31 mouse cellular contexts compared by ENCODE assay signal in the genomic region with DNA sequence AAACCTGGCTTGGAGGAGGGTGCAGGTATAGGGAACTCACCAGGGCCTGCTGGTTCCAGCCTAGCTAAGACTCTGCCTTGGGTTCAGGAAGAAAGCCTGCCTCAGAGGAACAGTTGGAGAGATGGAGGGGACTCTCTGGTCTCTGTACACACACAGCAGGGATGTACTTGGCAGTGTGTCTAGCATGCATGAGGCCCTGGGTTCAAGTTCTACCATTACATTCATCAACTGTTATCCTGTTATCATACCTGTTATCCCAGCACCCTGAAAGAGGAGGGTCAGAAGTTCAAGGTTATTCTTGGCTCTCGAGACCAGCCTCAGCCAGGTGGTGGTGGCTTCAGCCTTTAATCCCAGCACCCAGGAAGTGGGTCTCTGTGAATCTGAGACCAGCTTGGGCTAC.
"Had no signal": no experiment of that assay in that cellular context is flagged by ENCODE, and none has a peak within 500 bp of the region (broad histone marks: within the 10 kb centered on the region; RNA-seq: fewer than 3 reads in every experiment).

No protein-coding gene starts in this region.

- H3K4me1 ChIP-seq: limb, embryonic 13.5 days; limb, embryonic 15.5 days; lung, embryonic 15.5 days; midbrain, embryonic 12.5 days; midbrain, embryonic 13.5 days; midbrain, embryonic 15.5 days had no signal

- H3K9me3 ChIP-seq: limb, embryonic 10.5 days; limb, embryonic 12.5 days; limb, embryonic 13.5 days; limb, embryonic 15.5 days; liver, embryonic 12.5 days; liver, embryonic 13.5 days; liver, embryonic 15.5 days; lung, embryonic 15.5 days; megakaryocyte, embryonic 14.5 days; midbrain, embryonic 10.5 days; midbrain, embryonic 12.5 days; midbrain, embryonic 13.5 days; midbrain, embryonic 15.5 days; neural tube, embryonic 12.5 days had no signal

- H3K27me3 ChIP-seq: limb, embryonic 12.5 days; limb, embryonic 13.5 days; limb, embryonic 15.5 days; liver, embryonic 12.5 days; liver, embryonic 13.5 days; liver, embryonic 15.5 days; lung, embryonic 15.5 days; megakaryocyte, embryonic 14.5 days; midbrain, embryonic 12.5 days; midbrain, embryonic 13.5 days; midbrain, embryonic 15.5 days; neural tube, embryonic 12.5 days had no signal

- H3K4me3 ChIP-seq: limb, embryonic 10.5 days; limb, embryonic 12.5 days; limb, embryonic 13.5 days; limb, embryonic 15.5 days; liver, embryonic 12.5 days; liver, embryonic 13.5 days; liver, embryonic 15.5 days; lung, embryonic 15.5 days; megakaryocyte, embryonic 14.5 days; midbrain, embryonic 10.5 days; midbrain, embryonic 12.5 days; midbrain, embryonic 13.5 days; midbrain, embryonic 15.5 days; myocyte; neural tube, embryonic 12.5 days had no signal

- H3K4me2 ChIP-seq: limb, embryonic 12.5 days; limb, embryonic 13.5 days; limb, embryonic 15.5 days; liver, embryonic 11.5 days; liver, embryonic 12.5 days; liver, embryonic 13.5 days; liver, embryonic 15.5 days; lung, embryonic 14.5 days; lung, embryonic 15.5 days; midbrain, embryonic 12.5 days; midbrain, embryonic 13.5 days; midbrain, embryonic 15.5 days; neural tube, embryonic 12.5 days had no signal

- H3K27ac ChIP-seq: limb, embryonic 10.5 days; limb, embryonic 12.5 days; limb, embryonic 13.5 days; limb, embryonic 15.5 days; liver, embryonic 12.5 days; liver, embryonic 13.5 days; liver, embryonic 14.5 days; liver, embryonic 15.5 days; lung, embryonic 15.5 days; macrophage; midbrain, embryonic 10.5 days; midbrain, embryonic 12.5 days; midbrain, embryonic 13.5 days; midbrain, embryonic 15.5 days; neural tube, embryonic 12.5 days had no signal

- H3K36me3 ChIP-seq: midbrain, embryonic 15.5 days had no signal

- DNase-seq: left cerebral cortex, postnatal 4 days; liver; liver, embryonic 13.5 days; liver, postnatal 0 days; lung, adult 18-20 months; lung, adult 2 months; lung, embryonic 14.5 days; lung, postnatal 10 days; lung, postnatal 14 days; lung, postnatal 36 days; lung, postnatal 4 days; midbrain, embryonic 14.5 days had no signal

- H3K9ac ChIP-seq: limb, embryonic 12.5 days; limb, embryonic 13.5 days; limb, embryonic 15.5 days; liver, embryonic 12.5 days; liver, embryonic 13.5 days; liver, embryonic 14.5 days; liver, embryonic 15.5 days; liver, postnatal 0 days; lung, embryonic 14.5 days; lung, embryonic 15.5 days; midbrain, embryonic 12.5 days; midbrain, embryonic 13.5 days; midbrain, embryonic 15.5 days; neural tube, embryonic 12.5 days had no signal

- ATAC-seq: liver, embryonic 12.5 days; liver, postnatal 0 days; lung, postnatal 0 days; midbrain, embryonic 13.5 days; midbrain, embryonic 15.5 days; midbrain, embryonic 16.5 days had no signal
